Mouse (Mus musculus): ENCODE results near the gene Spats2l. TPM values are rescaled to one million over a fixed set of nuclear protein-coding genes. Genes with fewer than 3 reads are reported as not detected.

The Spats2l gene
- total and polyA plus RNA-seq, 2 experiments from 2014 or later, result 35.8 to 52.3 TPM

DNA sequence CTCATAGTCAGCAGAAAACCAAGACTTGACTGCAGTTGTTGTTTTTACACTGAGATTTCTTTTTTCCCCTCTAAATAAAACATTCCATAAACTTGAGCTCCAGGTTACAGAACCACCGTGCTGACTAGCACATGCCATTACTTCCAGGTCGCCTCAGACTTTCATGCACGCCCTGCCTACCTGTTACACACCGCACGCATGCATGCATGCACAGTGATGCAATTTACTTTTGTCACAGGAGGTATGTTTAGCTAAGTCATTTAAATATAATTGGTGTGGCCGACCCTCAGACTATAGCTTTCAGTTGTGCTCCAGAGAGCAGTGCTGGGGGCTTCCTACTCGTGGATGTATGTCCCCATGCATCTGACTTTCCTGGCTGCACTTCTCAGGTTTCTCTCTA is 167.1 kb downstream of the Spats2l start:
- Histone ChIP-seq H3K4me2 (ENCODE audit: low read depth) (no peak overlapping the region), H3K27me3 (ENCODE audit: insufficient read depth, low read length) (no peaks in the 10 kb centered on the region), H3K4me3 (ENCODE audit: low read depth, low read length) (no peak overlapping the region), H3K36me3 (ENCODE audit: insufficient read depth) (peaks cover 12% of the 10 kb centered on the region), H3K9me3 (ENCODE audit: low read length) (no peaks in the 10 kb centered on the region), H3K9ac (no peak overlapping the region), H3K4me1 (ENCODE audit: insufficient read depth) (no peaks in the 10 kb centered on the region), H3K27ac (ENCODE audit: low read depth, low read length) (no peak overlapping the region)
- ATAC-seq, result no peak
- WGBS, result 48% methylated on average over 7 of the region's 7 CpGs
- DNase-seq, result no peak
- TF ChIP-seq CTCF (IDR thresholded peaks at IDR 0.05; ENCODE audit: low read depth), result no peak

DNA sequence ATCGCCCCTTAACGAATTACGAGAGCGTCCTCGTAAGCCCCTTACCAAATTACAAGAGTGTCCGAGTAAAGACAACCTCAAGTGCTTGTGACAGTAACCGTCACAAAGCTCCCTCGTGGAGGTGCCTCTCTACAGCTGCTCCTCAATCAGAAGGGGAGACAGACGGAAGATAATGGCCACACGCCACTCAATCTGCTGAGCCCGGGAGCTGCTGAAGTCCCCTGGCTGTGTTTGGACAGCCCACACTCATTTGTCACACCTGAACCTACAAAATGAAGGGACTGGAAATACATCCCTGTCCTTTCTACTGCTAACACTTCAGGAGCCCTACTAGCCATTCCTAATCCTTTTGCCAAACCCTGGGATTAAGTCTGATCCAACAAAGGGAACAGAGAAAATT is 167.8 kb downstream of the Spats2l start:
- H3K4me1 ChIP-seq (ENCODE audit: insufficient read depth), result no peaks in the 10 kb centered on the region
- H3K4me2 ChIP-seq (ENCODE audit: low read depth), result no peak overlapping the region
- H3K27ac ChIP-seq (ENCODE audit: low read depth, low read length), result no peak overlapping the region
- no peak overlapping the region for H3K9ac ChIP-seq
- H3K27me3 ChIP-seq (ENCODE audit: insufficient read depth, low read length), result no peaks in the 10 kb centered on the region
- no peak overlapping the region for H3K4me3 ChIP-seq (ENCODE audit: low read depth, low read length)
- DNase-seq (no peak), ATAC-seq (no peak)
- TF ChIP-seq CTCF (IDR thresholded peaks at IDR 0.05; ENCODE audit: low read depth), result no peak
- peaks cover 16% of the 10 kb centered on the region for H3K36me3 ChIP-seq (ENCODE audit: insufficient read depth)
- 43% methylated on average over 11 of the region's 11 CpGs for WGBS
- no peaks in the 10 kb centered on the region for H3K9me3 ChIP-seq (ENCODE audit: low read length)

DNA sequence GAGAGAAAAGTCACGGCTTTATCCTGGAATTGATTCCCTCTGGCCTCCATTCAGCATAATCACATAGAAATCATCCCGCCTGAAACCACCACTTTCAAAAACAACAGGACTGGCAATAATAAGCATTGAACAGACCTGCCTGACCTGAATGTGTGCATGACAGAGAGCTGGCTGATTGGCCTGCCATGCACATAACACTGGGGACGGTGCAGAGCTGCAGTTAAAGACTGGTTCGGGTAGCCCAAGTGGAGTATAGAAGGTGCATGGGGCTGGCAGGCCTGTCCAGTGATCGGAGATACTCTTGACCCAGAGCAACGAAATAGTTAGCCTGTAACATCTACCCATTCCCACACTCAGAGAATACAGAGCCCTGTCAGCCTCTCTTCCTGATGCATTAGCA is 168.3 kb downstream of the Spats2l start:
- 53% methylated on average over 6 of the region's 6 CpGs for WGBS
- Histone ChIP-seq H3K9me3 (ENCODE audit: low read length) (no peaks in the 10 kb centered on the region), H3K4me1 (ENCODE audit: insufficient read depth) (no peaks in the 10 kb centered on the region), H3K27me3 (ENCODE audit: insufficient read depth, low read length) (no peaks in the 10 kb centered on the region), H3K4me2 (ENCODE audit: low read depth) (no peak overlapping the region), H3K27ac (ENCODE audit: low read depth, low read length) (no peak overlapping the region), H3K9ac (no peak overlapping the region), H3K4me3 (ENCODE audit: low read depth, low read length) (no peak overlapping the region), H3K36me3 (ENCODE audit: insufficient read depth) (peaks cover 16% of the 10 kb centered on the region)
- DNase-seq (no peak), ATAC-seq (no peak)
- no peak for TF ChIP-seq CTCF (IDR thresholded peaks at IDR 0.05; ENCODE audit: low read depth)

DNA sequence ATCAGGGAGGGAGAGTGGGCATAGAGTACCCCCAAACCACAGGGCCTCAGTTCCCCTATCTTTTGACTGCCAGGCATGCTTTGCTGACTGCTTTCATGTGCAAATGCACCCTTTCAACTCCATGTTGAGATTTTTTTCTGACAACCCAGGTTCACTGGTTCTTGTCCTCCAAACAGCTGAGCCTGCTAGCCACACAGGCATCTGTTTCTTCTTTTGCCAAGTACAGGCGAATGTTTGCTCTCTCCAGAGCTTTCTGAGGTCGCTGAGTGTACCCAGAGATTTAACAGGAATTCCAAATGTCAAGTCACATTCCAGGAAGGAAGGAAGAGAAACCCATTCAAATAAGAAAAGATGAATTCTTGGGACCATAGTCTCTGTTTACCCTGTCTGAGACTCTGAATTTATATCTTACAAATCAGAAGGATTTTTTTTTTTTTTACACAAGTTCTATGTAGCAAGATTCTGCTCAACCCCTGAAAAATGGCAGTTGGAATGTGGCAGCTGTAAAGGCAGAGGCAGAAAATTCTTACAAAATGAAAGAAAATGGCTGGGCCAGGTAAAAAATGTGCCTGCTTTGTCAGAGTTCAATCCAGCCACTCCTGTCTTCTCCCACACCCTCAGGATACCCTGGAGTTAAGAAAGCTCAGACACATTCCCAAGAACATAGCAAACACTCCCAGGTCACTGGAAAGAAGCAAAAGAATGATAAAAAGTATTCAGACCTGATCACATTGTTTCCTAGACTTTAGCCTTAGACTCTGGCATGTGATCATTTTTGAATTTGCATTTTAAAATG is 173.8 kb downstream of the Spats2l start:
- WGBS, result 25% methylated on average over 2 of the region's 2 CpGs
- H3K36me3 ChIP-seq (ENCODE audit: insufficient read depth), result peaks cover 14% of the 10 kb centered on the region
- H3K4me1 ChIP-seq (ENCODE audit: insufficient read depth), result no peaks in the 10 kb centered on the region
- TF ChIP-seq CTCF (IDR thresholded peaks at IDR 0.05; ENCODE audit: low read depth), result no peak
- no peaks in the 10 kb centered on the region for H3K9me3 ChIP-seq (ENCODE audit: low read length)
- no peak overlapping the region for H3K27ac ChIP-seq (ENCODE audit: low read depth, low read length)
- ATAC-seq, result no peak
- DNase-seq, result no peak
- H3K9ac ChIP-seq, result no peak overlapping the region
- H3K4me3 ChIP-seq (ENCODE audit: low read depth, low read length), result no peak overlapping the region
- H3K27me3 ChIP-seq (ENCODE audit: insufficient read depth, low read length), result no peaks in the 10 kb centered on the region
- no peak overlapping the region for H3K4me2 ChIP-seq (ENCODE audit: low read depth)

DNA sequence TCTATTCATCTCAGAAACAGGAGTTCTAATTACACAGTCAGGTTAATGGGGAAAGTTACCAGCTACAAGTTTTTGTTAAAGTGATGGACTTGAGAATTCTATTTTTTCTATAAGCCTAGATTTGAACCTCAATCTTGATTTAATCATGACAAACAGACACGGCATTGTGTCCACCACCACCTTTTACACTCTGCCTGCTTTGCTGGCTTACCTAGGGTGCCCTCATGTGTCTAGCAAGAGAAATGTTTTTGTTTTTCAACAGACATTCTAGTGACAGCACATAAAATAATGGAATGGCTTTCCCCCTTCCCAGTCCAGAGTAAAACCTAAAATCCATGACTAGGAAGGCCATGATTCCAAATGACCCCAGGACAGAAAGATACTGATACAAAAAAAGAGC is 175.2 kb downstream of the Spats2l start:
- TF ChIP-seq CTCF (IDR thresholded peaks at IDR 0.05; ENCODE audit: low read depth), result peak; percentile 78
- 3% methylated on average over 1 of the region's 1 CpGs for WGBS
- Histone ChIP-seq H3K4me3 (ENCODE audit: low read depth, low read length) (no peak overlapping the region), H3K9ac (no peak overlapping the region), H3K4me1 (ENCODE audit: insufficient read depth) (no peaks in the 10 kb centered on the region), H3K4me2 (ENCODE audit: low read depth) (no peak overlapping the region), H3K27ac (ENCODE audit: low read depth, low read length) (no peak overlapping the region), H3K36me3 (ENCODE audit: insufficient read depth) (peaks cover 6% of the 10 kb centered on the region), H3K9me3 (ENCODE audit: low read length) (no peaks in the 10 kb centered on the region), H3K27me3 (ENCODE audit: insufficient read depth, low read length) (no peaks in the 10 kb centered on the region)
- peak; percentile 66; the same call in 1 of the 2 replicates for ATAC-seq
- peak; percentile 62 for DNase-seq

DNA sequence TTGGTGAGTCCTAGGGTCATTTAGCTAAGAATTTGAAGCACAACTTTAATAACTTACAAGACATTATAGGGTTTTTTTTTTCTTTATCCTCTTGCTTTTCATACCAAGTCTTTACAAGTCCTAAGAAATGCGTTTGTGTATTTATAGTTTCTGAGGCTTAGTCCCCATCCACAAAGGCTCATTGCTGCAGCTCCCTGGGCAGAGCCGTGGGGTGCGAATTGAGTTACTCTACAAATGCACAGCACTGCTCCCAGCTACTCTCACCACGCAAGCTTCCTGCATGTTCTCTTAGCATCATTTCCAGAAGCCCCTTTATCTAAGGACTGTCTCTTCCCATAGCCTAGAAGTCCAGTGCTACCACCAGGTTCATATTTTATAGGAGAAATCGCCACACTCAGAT is 175.8 kb downstream of the Spats2l start:
- Histone ChIP-seq H3K4me2 (ENCODE audit: low read depth) (no peak overlapping the region), H3K4me1 (ENCODE audit: insufficient read depth) (no peaks in the 10 kb centered on the region), H3K9ac (no peak overlapping the region), H3K9me3 (ENCODE audit: low read length) (no peaks in the 10 kb centered on the region), H3K36me3 (ENCODE audit: insufficient read depth) (peaks cover 6% of the 10 kb centered on the region), H3K27me3 (ENCODE audit: insufficient read depth, low read length) (no peaks in the 10 kb centered on the region), H3K27ac (ENCODE audit: low read depth, low read length) (no peak overlapping the region), H3K4me3 (ENCODE audit: low read depth, low read length) (no peak overlapping the region)
- 56% methylated on average over 5 of the region's 5 CpGs for WGBS
- ATAC-seq (no peak), DNase-seq (no peak)
- TF ChIP-seq CTCF (IDR thresholded peaks at IDR 0.05; ENCODE audit: low read depth), result no peak

DNA sequence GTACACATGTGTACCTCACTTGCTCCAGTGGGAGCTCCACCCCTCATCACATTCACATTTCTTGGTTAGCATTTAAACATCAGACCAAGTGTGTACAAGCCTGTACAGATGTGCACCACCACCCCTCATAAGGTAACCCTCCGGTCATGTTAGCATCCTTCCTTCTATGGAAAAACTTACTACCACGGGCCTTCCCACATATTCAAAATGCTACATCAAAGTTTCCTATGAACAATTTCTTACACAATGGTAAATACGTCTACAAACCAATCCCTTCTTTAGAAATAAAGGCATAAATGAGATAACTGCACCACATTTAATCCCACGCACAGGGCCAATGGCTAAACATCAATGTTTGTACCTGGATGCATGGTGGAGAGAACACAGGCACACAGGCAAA is 178.5 kb downstream of the Spats2l start:
- Histone ChIP-seq H3K9me3 (ENCODE audit: low read length) (no peaks in the 10 kb centered on the region), H3K4me2 (ENCODE audit: low read depth) (no peak overlapping the region), H3K4me1 (ENCODE audit: insufficient read depth) (no peaks in the 10 kb centered on the region), H3K27me3 (ENCODE audit: insufficient read depth, low read length) (no peaks in the 10 kb centered on the region), H3K9ac (no peak overlapping the region), H3K4me3 (ENCODE audit: low read depth, low read length) (no peak overlapping the region), H3K36me3 (ENCODE audit: insufficient read depth) (peaks cover 9% of the 10 kb centered on the region), H3K27ac (ENCODE audit: low read depth, low read length) (no peak overlapping the region)
- DNase-seq (no peak), ATAC-seq (no peak)
- WGBS, result 93% methylated on average over 4 of the region's 4 CpGs
- TF ChIP-seq CTCF (IDR thresholded peaks at IDR 0.05; ENCODE audit: low read depth), result no peak

All from forebrain, postnatal 0 days (tissue).